Mouse (Mus musculus) hindbrain, embryonic 10.5 days (tissue): Measurements from ENCODE around the gene Zfr2. TPM values are rescaled to one million over a fixed set of nuclear protein-coding genes. Genes with fewer than 3 reads are reported as not detected.
A peak's percentile ranks its signal among the peaks of the same experiment; 100 is the strongest.

Source experiments
- DNase-seq: peaks from one replicate; pipeline ENCODE4 v3.0.0-alpha.2; 2017; ENCODE audit warnings: low spot score
- H3K27ac ChIP-seq: fragments of 300-500 bp; sonication (generic); 2 replicates; pipeline ENCODE4 v1.5.1; 2016; ENCODE audit warnings: mild to moderate bottlenecking, moderate library complexity
- H3K27me3 ChIP-seq: fragments of 300-500 bp; sonication (generic); 2 replicates; pipeline ENCODE4 v1.6.1; 2016; ENCODE audit warnings: mild to moderate bottlenecking; ENCODE audit not compliant: poor library complexity, insufficient read depth, severe bottlenecking
- H3K36me3 ChIP-seq: fragments of 300-500 bp; sonication (generic); 2 replicates; pipeline ENCODE4 v1.6.1; 2016; ENCODE audit warnings: mild to moderate bottlenecking, moderate library complexity
- H3K4me1 ChIP-seq: fragments of 300-500 bp; sonication (generic); replicated peaks from 2 replicates; pipeline ENCODE4 v1.6.1; 2016; ENCODE audit warnings: mild to moderate bottlenecking
- H3K4me3 ChIP-seq: fragments of 300-500 bp; sonication (generic); 2 replicates; pipeline ENCODE4 v1.5.1; 2016; ENCODE audit warnings: mild to moderate bottlenecking, moderate library complexity
- H3K9me3 ChIP-seq: fragments of 300-500 bp; sonication (generic); 2 replicates; pipeline ENCODE4 v1.6.1; 2016; ENCODE audit warnings: mild to moderate bottlenecking, moderate library complexity
- WGBS: fragments of 180-500 bp; shearing (Covaris S2); methylation state at CpG from one replicate; pipeline ENCODE4 v1.1.7; 2016; 5-methylcytosine and 5-hydroxymethylcytosine counted together
- polyA plus RNA-seq: library from polyadenylated mRNA; unstranded; fragments of >200 nt; fragmentation: Nextera tagmentation; extraction: Ambion mirVana; gene quantifications from 2 replicates; pipeline ENCODE4 v1.2.1, GENCODE M21; 2016

Zfr2 gene
- polyA plus RNA-seq, 1 experiment from 2014 or later, result 6.7 TPM

GRCm38 (mm10) chr10:81238618-81239017 is 5.7 kb downstream of the Zfr2 start:
- H3K36me3 ChIP-seq, result 0 out of 2 replicates have a peak, but pooled peaks cover 5% of the 10 kb centered on the region
- H3K27ac ChIP-seq, result no peak overlapping the region
- H3K4me3 ChIP-seq, result no peak overlapping the region
- DNase-seq, result no peak
- H3K27me3 ChIP-seq, result peaks cover 74% of the 10 kb centered on the region
- WGBS, result 92% methylated on average over 2 of the region's 2 CpGs
- H3K9me3 ChIP-seq, result no peaks in the 10 kb centered on the region
- peaks cover 47% of the 10 kb centered on the region for H3K4me1 ChIP-seq

- Histone ChIP-seq H3K27ac (no peak overlapping the region), H3K27me3 (peaks cover 96% of the 10 kb centered on the region), H3K4me3 (no peak overlapping the region), H3K36me3 (no peaks in the 10 kb centered on the region), H3K4me1 (peaks cover 56% of the 10 kb centered on the region), H3K9me3 (no peaks in the 10 kb centered on the region)
- peak; percentile 79 for DNase-seq
- WGBS, result 19% methylated on average over 13 of the region's 13 CpGs
These were observed 7.9 kb downstream of the Zfr2 start for GRCm38 (mm10) chr10:81240876-81241275.

- H3K4me1 ChIP-seq, result peaks cover 53% of the 10 kb centered on the region
- no peaks in the 10 kb centered on the region for H3K9me3 ChIP-seq
- no peak overlapping the region for H3K27ac ChIP-seq
- no peak for DNase-seq
- H3K4me3 ChIP-seq, result no peak overlapping the region
- H3K36me3 ChIP-seq, result no peaks in the 10 kb centered on the region
- WGBS, result 92% methylated on average over 16 of the region's 16 CpGs
- H3K27me3 ChIP-seq, result peaks cover 100% of the 10 kb centered on the region
These were observed 9.1 kb downstream of the Zfr2 start for GRCm38 (mm10) chr10:81242021-81242420.

- H3K36me3 ChIP-seq, result no peaks in the 10 kb centered on the region
- 83% methylated on average over 4 of the region's 4 CpGs for WGBS
- DNase-seq, result no peak
- H3K9me3 ChIP-seq, result no peaks in the 10 kb centered on the region
- H3K27me3 ChIP-seq, result peaks cover 100% of the 10 kb centered on the region
- H3K27ac ChIP-seq, result no peak overlapping the region
- H3K4me3 ChIP-seq, result peak overlapping the region; percentile 7; the same call in 1 of the 2 replicates
- H3K4me1 ChIP-seq, result peaks cover 40% of the 10 kb centered on the region
These were observed 11.2 kb downstream of the Zfr2 start for GRCm38 (mm10) chr10:81244146-81244545.

GRCm38 (mm10) chr10:81244595-81244994 is 11.6 kb downstream of the Zfr2 start:
- peaks cover 100% of the 10 kb centered on the region for H3K27me3 ChIP-seq

GRCm38 (mm10) chr10:81245166-81245565 is 12.2 kb downstream of the Zfr2 start:
- Histone ChIP-seq H3K9me3 (no peaks in the 10 kb centered on the region), H3K36me3 (no peaks in the 10 kb centered on the region), H3K27me3 (peaks cover 100% of the 10 kb centered on the region), H3K27ac (peak overlapping the region; percentile 54; the same call in 1 of the 2 replicates), H3K4me3 (no peak overlapping the region), H3K4me1 (peaks cover 40% of the 10 kb centered on the region)
- 93% methylated on average over 6 of the region's 6 CpGs for WGBS
- DNase-seq, result no peak

More at GRCm38 (mm10) chr10:81244595-81244994, 11.6 kb downstream of the Zfr2 start:
- Histone ChIP-seq H3K36me3 (no peaks in the 10 kb centered on the region), H3K9me3 (no peaks in the 10 kb centered on the region), H3K4me1 (peaks cover 40% of the 10 kb centered on the region), H3K27ac (peak overlapping the region; percentile 54; the same call in 1 of the 2 replicates), H3K4me3 (peak overlapping the region; percentile 7; the same call in 1 of the 2 replicates)
- DNase-seq, result peak; percentile 85
- WGBS, result 10% methylated on average over 17 of the region's 17 CpGs

GRCm38 (mm10) chr10:81247804-81248203 is 14.8 kb downstream of the Zfr2 start:
- DNase-seq, result no peak
- WGBS, result 90% methylated on average over 2 of the region's 2 CpGs
- Histone ChIP-seq H3K36me3 (no peaks in the 10 kb centered on the region), H3K9me3 (no peaks in the 10 kb centered on the region), H3K27ac (no peak overlapping the region), H3K4me3 (no peak overlapping the region), H3K4me1 (peaks cover 54% of the 10 kb centered on the region), H3K27me3 (peaks cover 100% of the 10 kb centered on the region)

- Histone ChIP-seq H3K27me3 (peaks cover 100% of the 10 kb centered on the region), H3K4me1 (peaks cover 57% of the 10 kb centered on the region), H3K9me3 (no peaks in the 10 kb centered on the region), H3K4me3 (no peak overlapping the region), H3K36me3 (no peaks in the 10 kb centered on the region), H3K27ac (no peak overlapping the region)
- 84% methylated on average over 8 of the region's 8 CpGs for WGBS
- DNase-seq, result no peak
These were observed 16.5 kb downstream of the Zfr2 start for GRCm38 (mm10) chr10:81249442-81249841.

- DNase-seq, result peak; percentile 61
- Histone ChIP-seq H3K36me3 (no peaks in the 10 kb centered on the region), H3K27me3 (peaks cover 100% of the 10 kb centered on the region), H3K4me1 (peaks cover 48% of the 10 kb centered on the region), H3K27ac (peak within 1 kb of the TSS; percentile 54), H3K4me3 (peak within 1 kb of the TSS; percentile 36), H3K9me3 (no peaks in the 10 kb centered on the region)
- 11% methylated on average over 44 of the region's 44 CpGs for WGBS
These were observed 19.8 kb downstream of the Zfr2 start, which contains the start of gene Matk for GRCm38 (mm10) chr10:81252424-81253419. Gene Matk (plus strand): TSS chr10:81252935.

- Histone ChIP-seq H3K36me3 (no peaks in the 10 kb centered on the region), H3K9me3 (no peaks in the 10 kb centered on the region), H3K4me3 (no peak overlapping the region), H3K27me3 (peaks cover 100% of the 10 kb centered on the region), H3K4me1 (peaks cover 56% of the 10 kb centered on the region), H3K27ac (no peak overlapping the region)
- DNase-seq, result no peak
- 66% methylated on average over 1 of the region's 1 CpGs for WGBS
These were observed 21.9 kb downstream of the Zfr2 start for GRCm38 (mm10) chr10:81254886-81255285.

GRCm38 (mm10) chr10:81257158-81258039 is 24.4 kb downstream of the Zfr2 start:
- peaks cover 89% of the 10 kb centered on the region for H3K27me3 ChIP-seq

GRCm38 (mm10) chr10:81259225-81259884 is 26.4 kb downstream of the Zfr2 start:
- Histone ChIP-seq H3K4me3 (no peak overlapping the region), H3K9me3 (peaks cover 6% of the 10 kb centered on the region; the same call in 1 of the 2 replicates), H3K4me1 (peaks cover 36% of the 10 kb centered on the region), H3K36me3 (peaks cover 40% of the 10 kb centered on the region), H3K27ac (0 out of 2 replicates have a peak overlapping the region, but pooled peaks have one; percentile 14), H3K27me3 (peaks cover 70% of the 10 kb centered on the region)
- DNase-seq, result no peak
- 50% methylated on average over 21 of the region's 21 CpGs for WGBS

More at GRCm38 (mm10) chr10:81257158-81258039, 24.4 kb downstream of the Zfr2 start:
- peak overlapping the region; percentile 58 for H3K4me3 ChIP-seq
- peaks cover 20% of the 10 kb centered on the region for H3K36me3 ChIP-seq
- H3K9me3 ChIP-seq, result peaks cover 6% of the 10 kb centered on the region; the same call in 1 of the 2 replicates
- WGBS, result 1% methylated on average over 62 of the region's 62 CpGs
- DNase-seq, result peak; percentile 45
- peaks cover 48% of the 10 kb centered on the region for H3K4me1 ChIP-seq
- peak overlapping the region; percentile 64 for H3K27ac ChIP-seq
